11 mouse cellular contexts compared by ENCODE assay signal in the genomic region with DNA sequence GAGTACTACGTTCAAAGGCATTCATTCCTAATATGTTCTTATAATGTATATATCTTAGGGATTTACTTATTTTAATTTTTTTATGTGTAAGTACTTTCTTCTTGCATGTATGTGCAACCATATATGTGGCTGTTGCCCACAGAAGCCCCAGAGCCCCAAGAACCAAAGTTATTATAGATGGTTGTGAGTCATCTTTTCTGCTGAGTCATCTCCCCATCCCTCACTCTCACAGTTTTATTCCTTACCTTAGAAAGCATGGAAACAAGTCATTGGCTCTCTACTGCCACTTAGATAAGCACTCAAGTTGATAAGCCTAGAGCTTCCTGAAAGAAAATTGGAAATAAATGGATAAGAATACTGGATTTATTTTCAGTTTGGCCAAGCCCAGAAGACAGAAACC. TPM values are rescaled to one million over a fixed set of nuclear protein-coding genes. Genes with fewer than 3 reads are reported as not detected.
"Had no signal": no experiment of that assay in that cellular context is flagged by ENCODE, and none has a peak within 500 bp of the region (broad histone marks: within the 10 kb centered on the region; RNA-seq: fewer than 3 reads in every experiment).

No protein-coding gene starts in this region.

- DNase-seq: kidney, adult 8-10 months; kidney, postnatal 14 days; kidney, postnatal 4 days; liver, embryonic 13.5 days; lung, adult 2 months; lung, postnatal 14 days; lung, postnatal 4 days; midbrain, embryonic 14.5 days; thymus, postnatal 25 days had no signal

- H3K36me3 ChIP-seq: liver, embryonic 13.5 days had no signal

- H3K4me1 ChIP-seq: liver, embryonic 13.5 days had no signal

- H3K27ac ChIP-seq: liver, embryonic 13.5 days had no signal

- H3K4me3 ChIP-seq: liver, embryonic 13.5 days had no signal

- H3K9me3 ChIP-seq: liver, embryonic 13.5 days had no signal

- H3K9ac ChIP-seq: liver, embryonic 13.5 days had no signal

RNA-seq across cellular contexts. Expression of gene Bmp5, which starts 40.0 kb away (rescaled TPM):
- total RNA-seq: megakaryocyte progenitor cell, adult 5-6 weeks; megakaryocyte-erythroid progenitor cell, adult 5-6 weeks had no signal
